Mouse (Mus musculus) limb, embryonic 11.5 days (tissue): ENCODE results near the gene Olfr1289. TPM values are rescaled to one million over a fixed set of nuclear protein-coding genes. Genes with fewer than 3 reads are reported as not detected.

Experiments
- ATAC-seq: fragments of 200-750 bp; cut with Nextera tagmentation; 2 replicates; pipeline ENCODE4 v1.8.0; 2017; ENCODE audit warnings: low read depth; ENCODE audit not compliant: insufficient number of reproducible peaks, low FRiP score, low TSS enrichment
- DNase-seq: peaks from one replicate; pipeline ENCODE4 v3.0.0-alpha.2; 2015; ENCODE audit warnings: low spot score
- H3K27ac ChIP-seq: fragments of 300-500 bp; sonication (generic); replicated peaks from 2 replicates; pipeline ENCODE4 v1.5.1; 2014; ENCODE audit warnings: low read depth, mild to moderate bottlenecking, low read length
- H3K27me3 ChIP-seq: fragments of 300-500 bp; sonication (generic); 2 replicates; pipeline ENCODE4 v1.6.1; 2014; ENCODE audit warnings: mild to moderate bottlenecking, low read length, mixed read lengths; ENCODE audit not compliant: control insufficient read depth, insufficient read depth
- H3K36me3 ChIP-seq: fragments of 300-500 bp; sonication (generic); 2 replicates; pipeline ENCODE4 v1.6.1; 2014; ENCODE audit warnings: mild to moderate bottlenecking, low read length, moderate library complexity, mixed read lengths; ENCODE audit not compliant: control insufficient read depth, insufficient read depth
- H3K4me1 ChIP-seq: fragments of 300-500 bp; sonication (generic); 2 replicates; pipeline ENCODE4 v1.6.1; 2014; ENCODE audit warnings: low read length, mixed read lengths; ENCODE audit not compliant: control insufficient read depth, insufficient read depth
- H3K4me2 ChIP-seq: fragments of 300-500 bp; sonication (generic); 2 replicates; pipeline ENCODE4 v1.6.1; 2014; ENCODE audit warnings: low read depth, mild to moderate bottlenecking, moderate library complexity; ENCODE audit not compliant: severe bottlenecking
- H3K4me3 ChIP-seq: fragments of 300-500 bp; sonication (generic); 2 replicates; pipeline ENCODE4 v1.5.1; 2014; ENCODE audit warnings: low read depth, low read length
- H3K9ac ChIP-seq: fragments of 300-500 bp; sonication (generic); 2 replicates; pipeline ENCODE4 v1.6.1; 2014; ENCODE audit warnings: mild to moderate bottlenecking, low read length
- H3K9me3 ChIP-seq: fragments of 300-500 bp; sonication (generic); 2 replicates; pipeline ENCODE4 v1.6.1; 2016; ENCODE audit warnings: low read length; ENCODE audit not compliant: control insufficient read depth
- WGBS: fragments of 180-500 bp; shearing (Covaris S2); extraction: QIAGEN DNeasy Blood & Tissue Kit; methylation state at CpG from one replicate; pipeline ENCODE4 v1.1.7; 2014; 5-methylcytosine and 5-hydroxymethylcytosine counted together
- polyA plus RNA-seq: library from polyadenylated mRNA; unstranded; fragments of >200 nt; fragmentation: Nextera tagmentation; extraction: Ambion mirVana; gene quantifications from 2 replicates; pipeline ENCODE4 v1.2.1, GENCODE M21; 2014

The Olfr1289 gene
- not detected in 2 replicates for polyA plus RNA-seq

DNA sequence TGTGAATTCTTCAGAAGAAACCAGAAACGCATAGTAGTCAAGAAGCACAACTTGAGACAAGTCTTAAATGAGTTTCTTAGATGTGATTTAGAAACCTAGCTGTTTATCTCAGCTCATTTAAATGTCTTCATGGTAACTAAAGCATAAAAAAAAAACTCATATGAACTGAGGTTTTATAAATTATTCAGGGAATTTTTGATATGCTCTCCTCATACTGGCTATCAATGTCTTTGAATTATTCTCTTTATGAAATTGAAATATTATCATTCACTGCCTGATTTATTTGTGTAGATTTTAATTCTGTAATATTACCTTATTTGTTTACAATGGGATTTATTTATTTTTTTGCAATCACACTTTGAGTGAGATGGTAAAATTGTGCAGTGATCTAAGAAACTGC is at the start of gene Olfr1289:
Olfr1289 (plus strand) TSS at position 301 of the 400 bp plus-strand sequence.
- Histone ChIP-seq H3K27me3 (no peaks in the 10 kb centered on the region), H3K4me1 (no peaks in the 10 kb centered on the region), H3K27ac (no peak within 1 kb of the TSS), H3K36me3 (no peaks in the 10 kb centered on the region), H3K4me2 (no peak within 1 kb of the TSS), H3K4me3 (no peak within 1 kb of the TSS), H3K9me3 (no peaks in the 10 kb centered on the region), H3K9ac (no peak within 1 kb of the TSS)
- ATAC-seq (no peak), DNase-seq (no peak)
- WGBS = 87% methylated on average over 1 of the region's 1 CpGs

DNA sequence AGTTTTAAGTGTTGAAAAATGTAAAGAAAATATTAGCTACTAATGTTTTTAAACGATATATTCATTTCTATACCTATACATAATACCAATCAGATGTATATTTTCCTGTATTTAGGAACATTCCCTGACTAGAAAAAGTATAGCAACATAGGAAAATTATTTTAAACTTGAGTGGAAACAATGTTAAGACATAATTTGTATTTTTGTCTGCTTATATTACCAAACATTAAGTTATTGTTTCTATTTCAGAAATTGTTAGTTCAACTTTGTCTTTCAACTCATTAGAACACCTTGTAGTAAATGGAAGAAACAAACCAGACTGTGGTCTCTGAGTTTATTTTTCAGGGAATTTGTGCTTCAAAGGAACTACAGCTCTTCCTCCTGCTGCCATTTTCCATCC is 31.8 kb upstream of the Olfr1289 start, which contains the start of gene Olfr1287:
Olfr1287 (plus strand) TSS at position 301 of the 400 bp plus-strand sequence.
- WGBS = 60% methylated on average over 1 of the region's 1 CpGs
- H3K9me3 ChIP-seq = no peaks in the 10 kb centered on the region
- H3K4me2 ChIP-seq = no peak within 1 kb of the TSS

DNA sequence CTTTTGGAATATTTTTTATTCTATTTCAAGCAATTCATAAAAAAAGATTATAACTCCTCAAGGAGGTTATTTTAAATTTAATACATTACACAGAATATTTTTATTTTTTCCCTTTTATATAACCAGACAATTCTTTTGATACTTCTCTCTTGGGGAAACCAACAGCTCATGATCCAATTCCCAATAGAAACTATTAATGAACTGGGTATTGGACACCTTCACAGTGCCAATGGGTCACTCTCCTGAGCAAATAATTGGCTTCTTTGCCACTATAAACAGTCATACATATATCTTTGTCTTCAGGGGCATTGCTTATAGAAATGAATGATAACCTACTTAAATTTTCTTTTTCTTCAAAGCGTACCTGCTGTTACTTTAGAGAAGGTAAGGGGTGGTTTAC is 6.8 kb upstream of the Olfr1289 start, which contains the start of gene Olfr1288:
Olfr1288 (plus strand) TSS at position 301 of the 400 bp plus-strand sequence.
- Histone ChIP-seq H3K27me3 (no peaks in the 10 kb centered on the region), H3K4me2 (no peak within 1 kb of the TSS), H3K9me3 (no peaks in the 10 kb centered on the region), H3K27ac (no peak within 1 kb of the TSS), H3K4me3 (no peak within 1 kb of the TSS), H3K36me3 (no peaks in the 10 kb centered on the region), H3K9ac (no peak within 1 kb of the TSS), H3K4me1 (no peaks in the 10 kb centered on the region)
- ATAC-seq (no peak), DNase-seq (no peak)
- WGBS = 95% methylated on average over 1 of the region's 1 CpGs

More for the DNA sequence above, 31.8 kb upstream of the Olfr1289 start, which contains the start of gene Olfr1287:
- Histone ChIP-seq H3K9ac (no peak within 1 kb of the TSS), H3K27me3 (no peaks in the 10 kb centered on the region), H3K36me3 (no peaks in the 10 kb centered on the region), H3K4me3 (no peak within 1 kb of the TSS), H3K4me1 (no peaks in the 10 kb centered on the region), H3K27ac (no peak within 1 kb of the TSS)
- DNase-seq = no peak
- ATAC-seq = no peak

DNA sequence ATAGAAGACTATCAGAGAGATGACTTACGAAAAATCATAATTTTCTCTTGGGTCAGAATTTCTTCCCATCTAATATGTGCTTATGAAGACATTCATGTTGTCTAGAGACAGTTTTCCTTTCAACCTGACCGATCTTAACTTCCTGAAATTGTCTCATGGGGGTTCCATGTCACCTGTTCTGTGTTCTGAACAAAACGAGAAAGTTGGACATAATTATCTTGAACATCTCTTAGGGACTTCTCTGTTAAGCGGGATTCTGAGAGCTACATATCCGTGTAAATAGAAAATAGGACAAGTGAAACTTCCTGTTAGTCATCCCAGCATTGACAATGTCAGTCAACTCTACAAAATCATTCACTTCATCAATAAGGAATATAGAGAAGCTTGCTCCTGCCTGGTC is 13.1 kb downstream of the Olfr1289 start, which contains the start of gene Olfr1290:
Olfr1290 (minus strand) TSS at position 101 of the 400 bp plus-strand sequence.
- no peak within 1 kb of the TSS for H3K4me2 ChIP-seq
- ATAC-seq (no peak), DNase-seq (no peak)
- no peaks in the 10 kb centered on the region for H3K9me3 ChIP-seq
- no peaks in the 10 kb centered on the region for H3K36me3 ChIP-seq
- no peak within 1 kb of the TSS for H3K27ac ChIP-seq
- no peaks in the 10 kb centered on the region for H3K4me1 ChIP-seq
- H3K4me3 ChIP-seq = no peak within 1 kb of the TSS
- no peaks in the 10 kb centered on the region for H3K27me3 ChIP-seq
- H3K9ac ChIP-seq = no peak within 1 kb of the TSS
- 82% methylated on average over 5 of the region's 5 CpGs for WGBS

DNA sequence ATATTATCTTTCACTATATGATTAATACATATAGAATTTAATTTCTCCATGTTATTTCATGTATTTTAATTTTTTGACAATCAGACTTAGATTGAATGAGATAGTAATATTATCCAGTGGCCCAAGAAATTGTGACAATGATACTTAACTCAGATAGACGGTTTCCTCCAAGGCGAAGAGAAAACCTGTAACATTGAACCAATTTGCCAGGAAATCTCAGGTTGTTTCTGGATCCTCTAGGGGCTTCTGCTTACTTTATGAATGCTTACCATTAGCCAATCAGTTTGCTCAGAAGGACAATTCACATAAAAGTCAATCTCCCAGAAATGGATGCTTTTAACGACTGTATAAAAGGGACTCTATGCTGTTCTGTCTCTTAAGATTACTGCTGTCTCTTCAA is 16.3 kb downstream of the Olfr1289 start, which contains the start of gene Olfr1291-ps1:
Olfr1291-ps1 (plus strand) TSS at position 301 of the 400 bp plus-strand sequence.
- Histone ChIP-seq H3K27me3 (no peaks in the 10 kb centered on the region), H3K36me3 (no peaks in the 10 kb centered on the region), H3K4me1 (no peaks in the 10 kb centered on the region), H3K9me3 (no peaks in the 10 kb centered on the region), H3K4me3 (no peak within 1 kb of the TSS), H3K27ac (no peak within 1 kb of the TSS), H3K4me2 (no peak within 1 kb of the TSS), H3K9ac (no peak within 1 kb of the TSS)
- WGBS = 91% methylated on average over 3 of the region's 3 CpGs
- ATAC-seq (no peak), DNase-seq (no peak)

DNA sequence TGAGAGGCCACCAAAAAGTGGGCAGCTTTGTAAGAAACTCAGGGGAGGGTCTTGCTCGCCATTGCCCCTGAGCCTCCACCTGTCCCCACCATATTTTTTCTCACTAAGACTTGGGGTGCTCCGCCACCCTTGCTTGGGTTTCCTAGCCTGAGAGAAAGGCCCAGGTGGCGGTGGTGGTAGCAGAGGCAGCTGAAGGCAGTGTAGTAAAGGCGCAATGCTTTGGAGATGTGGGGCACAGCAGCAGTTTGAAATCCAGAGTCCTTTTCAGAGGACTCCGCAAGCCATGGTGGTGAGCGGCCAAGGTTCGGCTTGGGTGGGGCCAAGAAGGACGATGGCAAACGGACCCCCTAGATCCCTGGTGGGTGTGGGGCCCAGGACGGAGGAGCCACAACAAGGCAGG is 36.8 kb downstream of the Olfr1289 start:
- no peak for DNase-seq
- no peaks in the 10 kb centered on the region for H3K36me3 ChIP-seq
- H3K4me2 ChIP-seq = no peak overlapping the region
- no peak for ATAC-seq
- no peak overlapping the region for H3K27ac ChIP-seq
- H3K27me3 ChIP-seq = no peaks in the 10 kb centered on the region
- no peaks in the 10 kb centered on the region for H3K4me1 ChIP-seq
- no peaks in the 10 kb centered on the region for H3K9me3 ChIP-seq
- H3K4me3 ChIP-seq = no peak overlapping the region
- WGBS = 92% methylated on average over 10 of the region's 10 CpGs
- H3K9ac ChIP-seq = no peak overlapping the region

DNA sequence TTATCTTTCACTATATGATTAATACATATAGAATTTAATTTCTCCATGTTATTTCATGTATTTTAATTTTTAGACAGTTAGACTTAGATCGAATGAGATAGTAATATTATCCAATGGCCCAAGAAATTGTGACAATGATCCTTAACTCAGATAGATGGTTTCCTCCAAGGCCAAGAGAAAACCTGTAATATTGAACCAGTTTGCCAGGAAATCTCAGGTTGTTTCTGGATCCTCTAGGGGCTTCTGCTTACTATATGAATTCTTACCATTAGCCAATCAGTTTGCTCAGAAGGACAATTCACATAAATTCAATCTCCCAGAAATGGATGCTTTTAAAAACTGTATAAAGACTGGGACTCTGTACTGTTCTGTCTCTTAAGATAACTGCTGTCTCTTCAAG is 44.3 kb downstream of the Olfr1289 start, which contains the start of gene Olfr1293-ps:
Olfr1293-ps (plus strand) TSS at position 301 of the 400 bp plus-strand sequence.
- Histone ChIP-seq H3K27me3 (no peaks in the 10 kb centered on the region), H3K27ac (no peak within 1 kb of the TSS), H3K36me3 (no peaks in the 10 kb centered on the region), H3K9ac (no peak within 1 kb of the TSS), H3K9me3 (no peaks in the 10 kb centered on the region), H3K4me3 (no peak within 1 kb of the TSS), H3K4me1 (no peaks in the 10 kb centered on the region), H3K4me2 (no peak within 1 kb of the TSS)
- WGBS = 89% methylated on average over 1 of the region's 1 CpGs
- ATAC-seq (no peak), DNase-seq (no peak)
